Mouse (Mus musculus) spleen, adult 2 months (tissue): ENCODE data around the gene Nosip.

Experiments used
- CTCF ChIP-seq: fragments of 200-500 bp; IDR thresholded peaks from 2 replicates; pipeline ENCODE4 v1.5.1; 2011; ENCODE audit warnings: mild to moderate bottlenecking, inconsistent platforms; ENCODE audit not compliant: insufficient read depth, insufficient read length, insufficient replicate concordance; ENCODE audit errors: extremely low read depth
- POLR2A ChIP-seq: fragments of 200-500 bp; IDR thresholded peaks from 2 replicates; pipeline ENCODE4 v1.6.1; 2011; ENCODE audit warnings: low read depth, low read length, inconsistent platforms

- TF ChIP-seq CTCF (no peak), POLR2A (peak; percentile 99)
These were observed 59.2 kb downstream of the Nosip start for GRCm38 (mm10) chr7:45121404-45121803.
